Mouse (Mus musculus) spleen, adult 18-20 months (tissue): Measurements from ENCODE around the gene Lrch1.

ENCODE experiments used
- DNase-seq, 2 experiments: peaks; one replicate each; pipeline ENCODE4 v3.0.0; 2022; ENCODE audit warnings: mixed read lengths in 2 of 2

Lrch1 gene

GRCm38 (mm10) chr14:74886453-74886852 is 61.2 kb downstream of the Lrch1 start:
- DNase-seq, result no peak

- no peak for DNase-seq
These were observed 62.8 kb downstream of the Lrch1 start for GRCm38 (mm10) chr14:74884920-74885319.

GRCm38 (mm10) chr14:74884024-74884680 is 63.5 kb downstream of the Lrch1 start:
- no peak for DNase-seq

GRCm38 (mm10) chr14:74883204-74883603 is 64.5 kb downstream of the Lrch1 start:
- no peak for DNase-seq

- no peak for DNase-seq
These were observed 64.9 kb downstream of the Lrch1 start for GRCm38 (mm10) chr14:74882754-74883153.

GRCm38 (mm10) chr14:74880868-74881267 is 66.8 kb downstream of the Lrch1 start:
- DNase-seq, result no peak

- DNase-seq, result no peak
These were observed 68.2 kb downstream of the Lrch1 start for GRCm38 (mm10) chr14:74879480-74879879.

GRCm38 (mm10) chr14:74877287-74877686 is 70.4 kb downstream of the Lrch1 start:
- no peak for DNase-seq

GRCm38 (mm10) chr14:74871220-74871619 is 76.5 kb downstream of the Lrch1 start:
- no peak for DNase-seq

- no peak for DNase-seq
These were observed 78.8 kb downstream of the Lrch1 start for GRCm38 (mm10) chr14:74868902-74869230.

GRCm38 (mm10) chr14:74868188-74868901 is 79.3 kb downstream of the Lrch1 start:
- no peak for DNase-seq

- DNase-seq, result no peak
These were observed 80.3 kb downstream of the Lrch1 start for GRCm38 (mm10) chr14:74867076-74868042.

- DNase-seq, result no peak
These were observed 81.9 kb downstream of the Lrch1 start for GRCm38 (mm10) chr14:74865738-74866137.

GRCm38 (mm10) chr14:74864805-74865483 is 82.7 kb downstream of the Lrch1 start:
- DNase-seq, result no peak

GRCm38 (mm10) chr14:74861456-74861855 is 86.2 kb downstream of the Lrch1 start:
- DNase-seq, result no peak

- DNase-seq, result no peak
These were observed 88.5 kb downstream of the Lrch1 start for GRCm38 (mm10) chr14:74859154-74859553.

- DNase-seq, result peak in 1 of 2 experiments; percentile 34
These were observed 92.2 kb downstream of the Lrch1 start for GRCm38 (mm10) chr14:74855429-74855828.

GRCm38 (mm10) chr14:74853759-74854100 is 93.9 kb downstream of the Lrch1 start:
- no peak for DNase-seq

- DNase-seq, result no peak
These were observed 94.5 kb downstream of the Lrch1 start for GRCm38 (mm10) chr14:74852965-74853758.

GRCm38 (mm10) chr14:74851866-74852265 is 95.8 kb downstream of the Lrch1 start:
- no peak for DNase-seq

GRCm38 (mm10) chr14:74849020-74849419 is 98.7 kb downstream of the Lrch1 start:
- DNase-seq, result no peak

GRCm38 (mm10) chr14:74848224-74848623 is 99.5 kb downstream of the Lrch1 start:
- DNase-seq, result no peak
